Mouse (Mus musculus): ENCODE measurements at regions not wholly inside any gene's neighbourhood (a gene's known extent, or its start where the extent isn't known, plus 50 kb on each side); places are given as distances from the start of the nearest gene placed in this dataset.

- H3K36me3 ChIP-seq (ENCODE audit: control insufficient read depth, insufficient read depth, low read length), result no peaks in the 10 kb centered on the region
- H3K4me1 ChIP-seq (ENCODE audit: control insufficient read depth, insufficient read depth, low read length), result peaks cover 10% of the 10 kb centered on the region
- no peak for TF ChIP-seq POLR2A (IDR thresholded peaks at IDR 0.05; ENCODE audit: control insufficient read depth, low read depth, low read length)
- TF ChIP-seq CTCF (IDR thresholded peaks at IDR 0.05; ENCODE audit: control insufficient read depth, insufficient read depth, insufficient replicate concordance, low read depth, low read length), result no peak
- no peak overlapping the region for H3K27ac ChIP-seq (ENCODE audit: control insufficient read depth, insufficient read depth, low read depth, low read length)
- H3K27me3 ChIP-seq (ENCODE audit: control insufficient read depth, insufficient read depth, low read length), result no peaks in the 10 kb centered on the region
- no peak overlapping the region for H3K4me3 ChIP-seq (ENCODE audit: control insufficient read depth, low read depth, low read length)
Observed at GRCm38 (mm10) chr13:97527958-97528357, 232.5 kb downstream of the Gm10260 start.

- Histone ChIP-seq H3K27ac (ENCODE audit: control insufficient read depth, insufficient read depth, low read depth, low read length) (no peak overlapping the region), H3K4me1 (ENCODE audit: control insufficient read depth, insufficient read depth, low read length) (peaks cover 10% of the 10 kb centered on the region), H3K36me3 (ENCODE audit: control insufficient read depth, insufficient read depth, low read length) (no peaks in the 10 kb centered on the region), H3K4me3 (ENCODE audit: control insufficient read depth, low read depth, low read length) (no peak overlapping the region), H3K27me3 (ENCODE audit: control insufficient read depth, insufficient read depth, low read length) (no peaks in the 10 kb centered on the region)
- TF ChIP-seq POLR2A (IDR thresholded peaks at IDR 0.05; ENCODE audit: control insufficient read depth, low read depth, low read length), result no peak
- TF ChIP-seq CTCF (IDR thresholded peaks at IDR 0.05; ENCODE audit: control insufficient read depth, insufficient read depth, insufficient replicate concordance, low read depth, low read length), result no peak
Observed at GRCm38 (mm10) chr13:97524847-97525434, 235.5 kb downstream of the Gm10260 start.

- TF ChIP-seq POLR2A (IDR thresholded peaks at IDR 0.05; ENCODE audit: control insufficient read depth, low read depth, low read length), result no peak
- TF ChIP-seq CTCF (IDR thresholded peaks at IDR 0.05; ENCODE audit: control insufficient read depth, insufficient read depth, insufficient replicate concordance, low read depth, low read length), result no peak
- peaks cover 10% of the 10 kb centered on the region for H3K4me1 ChIP-seq (ENCODE audit: control insufficient read depth, insufficient read depth, low read length)
- H3K36me3 ChIP-seq (ENCODE audit: control insufficient read depth, insufficient read depth, low read length), result no peaks in the 10 kb centered on the region
- H3K27me3 ChIP-seq (ENCODE audit: control insufficient read depth, insufficient read depth, low read length), result no peaks in the 10 kb centered on the region
- H3K4me3 ChIP-seq (ENCODE audit: control insufficient read depth, low read depth, low read length), result no peak overlapping the region
- peak overlapping the region; percentile 10; the same call in 1 of the 2 replicates for H3K27ac ChIP-seq (ENCODE audit: control insufficient read depth, insufficient read depth, low read depth, low read length)
Observed at GRCm38 (mm10) chr13:97523523-97524412, 236.7 kb downstream of the Gm10260 start.

- no peaks in the 10 kb centered on the region for H3K27me3 ChIP-seq (ENCODE audit: control insufficient read depth, insufficient read depth, low read length)
Observed at GRCm38 (mm10) chr13:97520988-97521547, 239.4 kb downstream of the Gm10260 start.

GRCm38 (mm10) chr13:97516731-97517130, 243.7 kb downstream of the Gm10260 start:
- no peak overlapping the region for H3K27ac ChIP-seq (ENCODE audit: control insufficient read depth, insufficient read depth, low read depth, low read length)
- no peak overlapping the region for H3K4me3 ChIP-seq (ENCODE audit: control insufficient read depth, low read depth, low read length)
- TF ChIP-seq POLR2A (IDR thresholded peaks at IDR 0.05; ENCODE audit: control insufficient read depth, low read depth, low read length), result no peak
- TF ChIP-seq CTCF (IDR thresholded peaks at IDR 0.05; ENCODE audit: control insufficient read depth, insufficient read depth, insufficient replicate concordance, low read depth, low read length), result no peak
- no peaks in the 10 kb centered on the region for H3K27me3 ChIP-seq (ENCODE audit: control insufficient read depth, insufficient read depth, low read length)
- H3K36me3 ChIP-seq (ENCODE audit: control insufficient read depth, insufficient read depth, low read length), result no peaks in the 10 kb centered on the region
- no peaks in the 10 kb centered on the region; the same call in 1 of the 2 replicates for H3K4me1 ChIP-seq (ENCODE audit: control insufficient read depth, insufficient read depth, low read length)

More at GRCm38 (mm10) chr13:97520988-97521547, 239.4 kb downstream of the Gm10260 start:
- no peak for TF ChIP-seq POLR2A (IDR thresholded peaks at IDR 0.05; ENCODE audit: control insufficient read depth, low read depth, low read length)
- TF ChIP-seq CTCF (IDR thresholded peaks at IDR 0.05; ENCODE audit: control insufficient read depth, insufficient read depth, insufficient replicate concordance, low read depth, low read length), result peak; percentile 49; the same call in 1 of the 2 replicates
- Histone ChIP-seq H3K36me3 (ENCODE audit: control insufficient read depth, insufficient read depth, low read length) (no peaks in the 10 kb centered on the region), H3K4me1 (ENCODE audit: control insufficient read depth, insufficient read depth, low read length) (peaks cover 10% of the 10 kb centered on the region), H3K27ac (ENCODE audit: control insufficient read depth, insufficient read depth, low read depth, low read length) (no peak overlapping the region), H3K4me3 (ENCODE audit: control insufficient read depth, low read depth, low read length) (peak overlapping the region; percentile 17; the same call in 1 of the 2 replicates)

- TF ChIP-seq POLR2A (IDR thresholded peaks at IDR 0.05; ENCODE audit: control insufficient read depth, low read depth, low read length) (no peak), CTCF (IDR thresholded peaks at IDR 0.05; ENCODE audit: control insufficient read depth, insufficient read depth, insufficient replicate concordance, low read depth, low read length) (no peak)
- Histone ChIP-seq H3K4me1 (ENCODE audit: control insufficient read depth, insufficient read depth, low read length) (peaks cover 2% of the 10 kb centered on the region; the same call in 1 of the 2 replicates), H3K27ac (ENCODE audit: control insufficient read depth, insufficient read depth, low read depth, low read length) (no peak overlapping the region), H3K4me3 (ENCODE audit: control insufficient read depth, low read depth, low read length) (no peak overlapping the region), H3K36me3 (ENCODE audit: control insufficient read depth, insufficient read depth, low read length) (no peaks in the 10 kb centered on the region), H3K27me3 (ENCODE audit: control insufficient read depth, insufficient read depth, low read length) (no peaks in the 10 kb centered on the region)
Observed at GRCm38 (mm10) chr13:97514421-97515066, 245.9 kb downstream of the Gm10260 start.
